Comparison of ENCODE assay signal across 8 mouse cellular contexts in genomic region chr16:89960904-89961303, GRCm38 (mm10).
DNase-seq lines count a peak whose midpoint lies in the region; ATAC-seq and TF ChIP-seq lines count a peak whose summit lies in the region.

No protein-coding gene starts in this region.

- TF ChIP-seq POLR2A in embryonic fibroblast, embryonic 13.5 days (IDR thresholded peaks at IDR 0.05; ENCODE audit: low read depth, low read length): no peak
- no peak for TF ChIP-seq POLR2A in myocyte (IDR thresholded peaks at IDR 0.05; ENCODE audit: insufficient read length, low read depth)

- H3K4me3 ChIP-seq in layer of hippocampus, adult 2 months: peak overlapping the region; percentile 36; the same call in 1 of the 2 replicates
- peak overlapping the region; percentile 40 for H3K4me3 ChIP-seq in embryonic fibroblast, embryonic 13.5 days (ENCODE audit: insufficient read depth, low read length)
- H3K4me3 ChIP-seq in intestine, embryonic 15.5 days (replicated peaks): peak overlapping the region; percentile 39
- peak overlapping the region; percentile 30 for H3K4me3 ChIP-seq in myocyte

- H3K27me3 ChIP-seq in intestine, embryonic 15.5 days (replicated peaks): no peaks in the 10 kb centered on the region
- H3K27me3 ChIP-seq in myocyte (ENCODE audit: control insufficient read depth, insufficient read depth, insufficient read length): no peaks in the 10 kb centered on the region

- no peak overlapping the region for H3ac ChIP-seq in myocyte (ENCODE audit: control insufficient read depth, insufficient read length)

- no peak overlapping the region for H3K9ac ChIP-seq in intestine, embryonic 15.5 days

- H3K4me1 ChIP-seq in embryonic fibroblast, embryonic 13.5 days (ENCODE audit: control insufficient read depth, insufficient read depth, low read length): no peaks in the 10 kb centered on the region
- H3K4me1 ChIP-seq in intestine, embryonic 15.5 days (replicated peaks): peaks cover 20% of the 10 kb centered on the region; the same call in 1 of the 2 replicates

- H3K36me3 ChIP-seq in intestine, embryonic 15.5 days: no peaks in the 10 kb centered on the region
- H3K36me3 ChIP-seq in myocyte (ENCODE audit: control insufficient read depth, insufficient read depth): no peaks in the 10 kb centered on the region

- peak overlapping the region; percentile 58 for H3K27ac ChIP-seq in layer of hippocampus, adult 2 months
- H3K27ac ChIP-seq in embryonic fibroblast, embryonic 13.5 days (ENCODE audit: insufficient read depth, low read length): peak overlapping the region; percentile 30; the same call in 1 of the 2 replicates
- H3K27ac ChIP-seq in intestine, embryonic 15.5 days: no peak overlapping the region

- peak overlapping the region; percentile 85 for H3K4me2 ChIP-seq in intestine, embryonic 15.5 days (replicated peaks)
- H3K4me2 ChIP-seq in myocyte (ENCODE audit: low read depth): peak overlapping the region; percentile 55

- no peak for TF ChIP-seq CTCF in layer of hippocampus, adult 2 months (conservative IDR thresholded peaks at IDR 0.05)
- TF ChIP-seq CTCF in embryonic fibroblast, embryonic 13.5 days (IDR thresholded peaks at IDR 0.05; ENCODE audit: borderline replicate concordance, insufficient read depth, low read length): no peak

- no peak for DNase-seq in layer of hippocampus, adult 2 months (ENCODE audit: low spot score in 2 of 2)
- DNase-seq in layer of hippocampus, postnatal 25 days (ENCODE audit: extremely low spot score in 1 of 2, low spot score in 1 of 2): no peak
- no peak for DNase-seq in adipocyte (ENCODE audit: low spot score)
- DNase-seq in cerebellum, adult 11-12 months: no peak
- no peak for DNase-seq in lung, postnatal 10 days

- 16% methylated on average over 6 of the region's 8 CpGs for WGBS in intestine, embryonic 15.5 days

- no peaks in the 10 kb centered on the region for H3K79me2 ChIP-seq in myocyte (ENCODE audit: control insufficient read depth, insufficient read depth)

- 0 out of 2 replicates have a peak, but pooled peaks have one; percentile 6 for ATAC-seq in intestine, embryonic 15.5 days

- no peaks in the 10 kb centered on the region for H3K9me3 ChIP-seq in intestine, embryonic 15.5 days

TF ChIP-seq in myocyte, 11 proteins besides CTCF, POLR2A, EP300 and RAD21:
- no peak for TF ChIP-seq TCF3 (IDR thresholded peaks at IDR 0.05; ENCODE audit: insufficient read length, low read depth)
- no peak for TF ChIP-seq E2F4 (IDR thresholded peaks at IDR 0.05; ENCODE audit: insufficient read depth)
- TF ChIP-seq MAX (IDR thresholded peaks at IDR 0.05; ENCODE audit: low read depth): no peak
- TF ChIP-seq POLR2AphosphoS2 (IDR thresholded peaks at IDR 0.05; ENCODE audit: insufficient read length, low read depth): no peak
- no peak for TF ChIP-seq MYOD1 (IDR thresholded peaks at IDR 0.05; ENCODE audit: control insufficient read depth in 1 of 3, insufficient read length in 2 of 3, low read depth in 2 of 3)
- no peak for TF ChIP-seq USF1 (IDR thresholded peaks at IDR 0.05; ENCODE audit: low read depth)
- TF ChIP-seq REST (IDR thresholded peaks at IDR 0.05; ENCODE audit: insufficient read depth, insufficient read length): no peak
- TF ChIP-seq TCF12 (IDR thresholded peaks at IDR 0.05; ENCODE audit: insufficient read depth, poor library complexity, severe bottlenecking): no peak
- no peak for TF ChIP-seq MYOG (IDR thresholded peaks at IDR 0.05; ENCODE audit: control insufficient read depth in 1 of 3, insufficient read depth in 1 of 3, insufficient read length in 2 of 3, low read depth in 2 of 3)
- TF ChIP-seq CEBPB (IDR thresholded peaks at IDR 0.05; ENCODE audit: insufficient read depth, poor library complexity, severe bottlenecking): no peak
- no peak for TF ChIP-seq SRF (IDR thresholded peaks at IDR 0.05; ENCODE audit: control insufficient read depth, insufficient read length, low read depth)
